Mouse (Mus musculus): ENCODE data around the gene Fam185a. TPM values are rescaled to one million over a fixed set of nuclear protein-coding genes. Genes with fewer than 3 reads are reported as not detected.

The Fam185a gene
- polyA plus RNA-seq, 1 experiment from 2014 or later = 8.3 TPM

- WGBS = 40% methylated on average over 12 of the region's 13 CpGs
- no peaks in the 10 kb centered on the region for H3K27me3 ChIP-seq
- H3K36me3 ChIP-seq = no peaks in the 10 kb centered on the region
- ATAC-seq (replicated peaks) = no peak
- H3K9me3 ChIP-seq = no peaks in the 10 kb centered on the region
- no peak overlapping the region for H3K9ac ChIP-seq (replicated peaks)
- no peak overlapping the region for H3K4me2 ChIP-seq (replicated peaks)
- H3K4me3 ChIP-seq = no peak overlapping the region
- no peak overlapping the region for H3K27ac ChIP-seq (replicated peaks)
- no peaks in the 10 kb centered on the region for H3K4me1 ChIP-seq
Measured at GRCm38 (mm10) chr5:21391616-21392384, 33.0 kb upstream of the Fam185a start.

- WGBS = 78% methylated on average over 2 of the region's 2 CpGs
- no peak for ATAC-seq (replicated peaks)
- H3K4me3 ChIP-seq = no peak overlapping the region
- H3K4me1 ChIP-seq = no peaks in the 10 kb centered on the region
- H3K9ac ChIP-seq (replicated peaks) = no peak overlapping the region
- no peaks in the 10 kb centered on the region for H3K27me3 ChIP-seq
- H3K36me3 ChIP-seq = no peaks in the 10 kb centered on the region
- H3K4me2 ChIP-seq (replicated peaks) = no peak overlapping the region
- H3K9me3 ChIP-seq = no peaks in the 10 kb centered on the region
- H3K27ac ChIP-seq (replicated peaks) = no peak overlapping the region
Measured at GRCm38 (mm10) chr5:21394562-21394961, 30.2 kb upstream of the Fam185a start.

GRCm38 (mm10) chr5:21395205-21395840 lies 29.4 kb upstream of the Fam185a start:
- no peak overlapping the region for H3K4me3 ChIP-seq
- 50% methylated on average over 7 of the region's 7 CpGs for WGBS
- no peak overlapping the region for H3K27ac ChIP-seq (replicated peaks)
- no peak overlapping the region for H3K4me2 ChIP-seq (replicated peaks)
- no peak for ATAC-seq (replicated peaks)
- no peaks in the 10 kb centered on the region for H3K4me1 ChIP-seq
- H3K9ac ChIP-seq (replicated peaks) = no peak overlapping the region
- no peaks in the 10 kb centered on the region for H3K36me3 ChIP-seq
- H3K9me3 ChIP-seq = no peaks in the 10 kb centered on the region
- no peaks in the 10 kb centered on the region for H3K27me3 ChIP-seq

GRCm38 (mm10) chr5:21411261-21411666 lies 13.5 kb upstream of the Fam185a start:
- WGBS = 93% methylated on average over 5 of the region's 5 CpGs
- no peaks in the 10 kb centered on the region for H3K27me3 ChIP-seq
- no peaks in the 10 kb centered on the region for H3K9me3 ChIP-seq
- ATAC-seq (replicated peaks) = no peak
- no peak overlapping the region for H3K9ac ChIP-seq (replicated peaks)
- no peaks in the 10 kb centered on the region for H3K36me3 ChIP-seq
- no peak overlapping the region for H3K27ac ChIP-seq (replicated peaks)
- H3K4me2 ChIP-seq (replicated peaks) = no peak overlapping the region
- H3K4me1 ChIP-seq = no peaks in the 10 kb centered on the region
- no peak overlapping the region for H3K4me3 ChIP-seq

GRCm38 (mm10) chr5:21412056-21412455 lies 12.7 kb upstream of the Fam185a start:
- Histone ChIP-seq H3K27ac (replicated peaks) (no peak overlapping the region), H3K9ac (replicated peaks) (no peak overlapping the region), H3K9me3 (no peaks in the 10 kb centered on the region), H3K4me3 (no peak overlapping the region), H3K4me1 (no peaks in the 10 kb centered on the region), H3K27me3 (no peaks in the 10 kb centered on the region), H3K4me2 (replicated peaks) (no peak overlapping the region), H3K36me3 (no peaks in the 10 kb centered on the region)
- no peak for ATAC-seq (replicated peaks)
- 82% methylated on average over 5 of the region's 5 CpGs for WGBS

GRCm38 (mm10) chr5:21413322-21413721 lies 11.4 kb upstream of the Fam185a start:
- Histone ChIP-seq H3K27ac (replicated peaks) (no peak overlapping the region), H3K4me2 (replicated peaks) (no peak overlapping the region), H3K4me1 (no peaks in the 10 kb centered on the region), H3K27me3 (no peaks in the 10 kb centered on the region), H3K9ac (replicated peaks) (no peak overlapping the region), H3K4me3 (no peak overlapping the region), H3K36me3 (no peaks in the 10 kb centered on the region), H3K9me3 (no peaks in the 10 kb centered on the region)
- 94% methylated on average over 3 of the region's 3 CpGs for WGBS
- ATAC-seq (replicated peaks) = no peak

- WGBS = 75% methylated on average over 1 of the region's 1 CpGs
- no peak overlapping the region for H3K4me2 ChIP-seq (replicated peaks)
- no peaks in the 10 kb centered on the region for H3K36me3 ChIP-seq
- H3K4me1 ChIP-seq = no peaks in the 10 kb centered on the region
- H3K4me3 ChIP-seq = no peak overlapping the region
- H3K9ac ChIP-seq (replicated peaks) = no peak overlapping the region
- no peak overlapping the region for H3K27ac ChIP-seq (replicated peaks)
- H3K27me3 ChIP-seq = no peaks in the 10 kb centered on the region
- H3K9me3 ChIP-seq = no peaks in the 10 kb centered on the region
- ATAC-seq (replicated peaks) = no peak
Measured at GRCm38 (mm10) chr5:21414116-21414820, 10.5 kb upstream of the Fam185a start.

- Histone ChIP-seq H3K9me3 (no peaks in the 10 kb centered on the region), H3K4me2 (replicated peaks) (no peak overlapping the region), H3K36me3 (no peaks in the 10 kb centered on the region), H3K4me3 (no peak overlapping the region), H3K27ac (replicated peaks) (no peak overlapping the region), H3K4me1 (no peaks in the 10 kb centered on the region), H3K9ac (replicated peaks) (no peak overlapping the region), H3K27me3 (no peaks in the 10 kb centered on the region)
- 66% methylated on average over 4 of the region's 4 CpGs for WGBS
- ATAC-seq (replicated peaks) = no peak
Measured at GRCm38 (mm10) chr5:21418613-21419012, 6.1 kb upstream of the Fam185a start.

- no peaks in the 10 kb centered on the region for H3K9me3 ChIP-seq
- 61% methylated on average over 1 of the region's 1 CpGs for whole genome bisulfite sequencing
- H3K36me3 ChIP-seq = no peaks in the 10 kb centered on the region
- no peak overlapping the region for H3K27ac ChIP-seq (replicated peaks)
- H3K4me3 ChIP-seq = no peak overlapping the region
- no peaks in the 10 kb centered on the region for H3K27me3 ChIP-seq
- peaks cover 1% of the 10 kb centered on the region for H3K4me1 ChIP-seq
- no peak for ATAC-seq (replicated peaks)
- no peak overlapping the region for H3K9ac ChIP-seq (replicated peaks)
- H3K4me2 ChIP-seq (replicated peaks) = no peak overlapping the region
Measured at GRCm38 (mm10) chr5:21420609-21421008, 4.1 kb upstream of the Fam185a start.

- Histone ChIP-seq H3K4me3 (no peak overlapping the region), H3K9ac (replicated peaks) (no peak overlapping the region), H3K9me3 (no peaks in the 10 kb centered on the region), H3K4me1 (peaks cover 12% of the 10 kb centered on the region), H3K36me3 (no peaks in the 10 kb centered on the region), H3K27me3 (no peaks in the 10 kb centered on the region), H3K4me2 (replicated peaks) (no peak overlapping the region), H3K27ac (replicated peaks) (no peak overlapping the region)
- WGBS = 96% methylated on average over 6 of the region's 6 CpGs
- no peak for ATAC-seq (replicated peaks)
Measured at GRCm38 (mm10) chr5:21426666-21427065, 1.9 kb downstream of the Fam185a start.

- Histone ChIP-seq H3K4me1 (peaks cover 7% of the 10 kb centered on the region), H3K27ac (replicated peaks) (peak overlapping the region; percentile 56), H3K9me3 (no peaks in the 10 kb centered on the region), H3K36me3 (no peaks in the 10 kb centered on the region), H3K4me3 (no peak overlapping the region), H3K27me3 (no peaks in the 10 kb centered on the region), H3K9ac (replicated peaks) (no peak overlapping the region), H3K4me2 (replicated peaks) (no peak overlapping the region)
- ATAC-seq (replicated peaks) = peak; percentile 86
- 69% methylated on average over 11 of the region's 11 CpGs for WGBS
Measured at GRCm38 (mm10) chr5:21434148-21434929, 9.6 kb downstream of the Fam185a start.
